Mouse (Mus musculus): ENCODE results near the gene Bub1b.

Bub1b gene

DNA sequence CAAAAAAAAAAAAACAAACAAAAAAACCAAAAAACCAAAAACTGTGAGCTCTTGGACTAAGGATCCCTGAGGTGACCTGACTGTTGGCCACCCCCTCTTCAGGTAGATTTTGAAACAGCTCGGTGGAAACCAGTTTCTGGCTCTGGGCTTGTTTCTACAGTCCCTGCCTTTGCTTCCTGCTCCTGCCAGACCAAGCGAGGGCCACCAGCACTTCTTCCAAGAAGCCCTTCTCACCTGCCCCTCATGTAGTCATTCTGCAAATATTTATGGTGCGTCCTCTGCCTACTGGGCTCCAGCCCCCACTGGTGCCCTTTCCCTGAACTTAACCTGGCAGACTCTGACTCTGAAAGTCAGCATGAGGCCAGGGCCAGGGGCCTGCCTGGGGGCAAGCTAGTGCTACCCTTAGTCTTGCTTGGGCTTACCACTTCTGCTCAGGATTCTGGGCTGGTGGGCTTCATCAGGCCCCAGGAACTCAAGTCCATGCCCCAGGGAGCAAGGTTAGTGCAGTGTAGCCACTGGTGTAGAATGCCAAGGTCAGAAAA is 67.0 kb downstream of the Bub1b start:
- DNase-seq (ENCODE audit: low spot score in 2 of 2) = no peak

DNA sequence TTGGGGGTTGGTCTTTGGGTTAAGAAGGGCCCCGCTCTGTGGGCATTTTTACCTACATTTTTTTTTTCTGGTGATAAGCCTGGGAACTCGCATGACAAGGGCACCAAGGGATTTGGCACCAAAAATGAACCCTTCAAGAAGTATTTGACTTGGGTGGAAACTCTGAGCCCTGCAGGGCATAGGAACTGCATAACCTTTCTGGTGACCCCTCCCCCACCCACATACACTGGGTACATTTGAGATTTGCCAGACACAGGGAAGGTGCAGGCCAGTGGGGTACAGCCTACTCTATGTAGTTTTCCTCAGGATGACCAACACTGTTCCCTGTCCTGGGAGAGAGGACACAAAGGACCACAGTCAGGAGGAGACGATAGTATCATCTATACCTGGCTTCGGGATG is 67.6 kb downstream of the Bub1b start:
- DNase-seq (ENCODE audit: low spot score in 2 of 2) = no peak

DNA sequence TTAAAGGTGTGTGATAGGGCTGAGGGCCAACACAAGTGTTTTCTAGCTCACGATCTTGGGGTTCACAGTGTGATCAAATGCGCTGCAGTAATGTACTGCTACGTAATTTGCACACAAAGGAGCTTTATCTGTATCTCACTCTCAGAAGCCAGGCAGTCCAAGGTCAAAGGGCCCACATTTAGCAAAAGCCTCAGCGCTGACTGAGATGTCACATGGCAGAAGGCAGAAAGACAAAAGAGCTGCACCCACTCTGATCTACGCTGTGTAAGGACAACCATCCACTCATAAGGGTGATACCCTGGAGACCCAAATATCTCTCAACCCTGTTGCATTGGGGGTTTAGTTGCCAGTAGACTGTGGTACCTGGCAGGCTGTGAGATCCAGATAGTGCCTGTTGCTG is 69.2 kb downstream of the Bub1b start:
- DNase-seq (ENCODE audit: low spot score in 2 of 2) = no peak

DNA sequence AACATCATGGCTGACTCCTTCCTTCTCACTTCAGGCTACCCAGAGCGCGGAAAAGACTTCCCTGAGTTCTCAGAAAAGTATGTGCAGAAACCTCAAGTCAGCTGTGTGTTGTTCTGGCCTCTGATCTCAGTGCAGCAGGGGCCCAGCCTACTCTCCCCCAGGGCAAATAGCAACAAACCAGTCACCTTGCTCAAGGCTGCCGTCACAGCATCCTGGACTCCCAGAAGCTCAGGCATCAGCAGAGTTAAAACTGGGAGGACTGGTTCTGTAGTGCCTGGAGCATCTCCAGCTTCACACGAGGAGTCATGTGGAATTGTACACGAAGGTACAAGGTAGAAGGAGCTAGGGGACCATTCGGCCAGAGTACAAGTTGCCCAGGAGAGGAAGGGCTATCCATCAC is 71.2 kb downstream of the Bub1b start:
- DNase-seq (ENCODE audit: low spot score in 2 of 2) = no peak

DNA sequence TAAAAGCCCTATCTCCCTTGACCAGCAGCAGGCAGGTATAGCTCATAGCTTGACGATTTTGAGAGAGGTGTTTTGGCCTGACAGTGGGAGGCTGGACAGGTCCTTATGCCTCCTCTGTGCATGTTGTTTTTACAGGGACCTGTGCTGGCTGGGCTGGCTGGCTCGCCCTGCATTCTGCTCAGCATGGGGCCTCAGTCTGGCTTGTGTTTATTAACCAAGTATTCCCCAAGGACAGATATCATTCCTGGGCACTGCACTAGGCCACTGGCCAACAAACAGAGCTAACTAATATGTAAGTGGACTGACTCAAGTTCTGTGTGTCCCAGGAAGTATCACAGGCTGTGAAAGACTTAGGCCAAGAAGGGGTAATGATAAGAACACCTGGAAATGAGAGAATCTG is 71.8 kb downstream of the Bub1b start:
- DNase-seq (ENCODE audit: low spot score in 2 of 2) = no peak

DNA sequence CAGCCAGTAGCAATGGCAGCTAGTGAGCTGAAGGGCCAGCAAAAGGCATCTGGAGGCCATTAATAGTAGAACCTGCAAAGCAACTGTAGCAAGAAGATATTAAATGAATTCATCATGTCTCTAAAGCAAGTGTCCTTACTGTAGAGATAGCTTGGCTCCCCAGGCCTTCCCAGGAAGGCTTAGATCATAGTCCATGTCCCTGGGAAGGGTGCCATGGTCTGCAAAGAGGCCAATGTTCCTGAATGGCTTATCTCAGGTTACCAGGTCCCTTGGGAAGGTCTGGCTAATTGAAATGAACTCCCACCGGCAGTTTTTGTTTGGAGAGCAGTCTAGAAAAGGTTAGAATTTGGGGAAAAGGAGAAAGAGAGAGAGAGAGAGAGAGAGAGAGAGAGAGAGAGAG is 73.7 kb downstream of the Bub1b start:
- DNase-seq (ENCODE audit: low spot score in 2 of 2) = no peak

DNA sequence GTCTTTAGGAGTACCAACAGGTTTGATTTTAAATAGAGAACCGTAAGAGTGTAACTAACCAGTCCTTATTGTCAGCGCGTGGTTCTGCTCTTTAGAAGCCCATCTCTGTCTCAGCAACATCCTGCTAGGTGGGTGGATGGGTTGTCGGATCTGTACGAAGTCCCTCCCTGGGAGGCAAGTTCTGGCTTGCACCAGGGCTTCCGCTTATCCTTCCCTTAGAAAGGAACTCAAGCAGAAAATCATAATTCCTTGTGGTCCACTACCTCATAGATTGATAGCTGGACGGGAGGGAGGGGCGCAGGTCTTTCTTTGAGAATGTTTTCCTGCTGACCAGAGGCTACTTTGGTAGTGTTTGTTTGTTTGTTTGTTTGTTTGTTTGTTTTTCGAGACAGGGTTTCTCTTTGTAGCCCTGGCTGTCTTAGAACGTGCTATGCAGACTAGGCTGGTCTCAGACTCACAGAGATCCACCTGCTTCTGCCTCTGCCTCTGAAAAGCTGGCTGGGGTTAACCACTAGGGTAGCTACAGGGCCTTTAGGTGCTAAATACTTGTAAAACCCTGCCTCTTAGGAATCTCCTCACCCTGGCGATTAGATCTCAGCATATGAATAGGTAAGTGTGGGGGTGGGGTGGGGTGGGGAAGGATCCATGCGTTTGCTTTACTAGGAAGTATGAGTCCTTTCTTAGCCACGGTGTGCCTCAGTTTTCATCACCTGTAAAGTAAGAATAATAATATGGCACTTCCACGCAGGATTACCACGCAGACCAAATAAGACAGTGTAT is 75.9 kb downstream of the Bub1b start:
- no peak for DNase-seq (ENCODE audit: low spot score in 2 of 2)

DNA sequence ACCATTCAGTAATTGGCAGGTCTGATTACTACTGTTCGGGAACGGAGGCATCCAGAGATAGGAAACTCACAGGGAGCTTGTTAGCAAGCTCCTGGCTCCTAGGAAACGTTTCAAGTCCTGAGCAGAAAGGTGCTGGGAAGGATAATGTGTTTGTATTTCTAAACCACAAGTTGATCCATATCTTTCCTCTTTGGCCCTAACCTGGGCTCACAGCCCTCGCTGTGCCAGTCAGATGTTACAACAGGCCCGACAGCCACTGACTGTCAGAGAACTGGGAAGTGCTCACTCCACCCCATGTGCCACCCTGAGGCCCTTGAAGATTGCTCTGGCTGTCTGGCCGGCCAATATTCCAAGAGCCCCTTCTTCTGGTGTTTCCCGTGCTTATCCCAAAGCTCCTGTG is 76.5 kb downstream of the Bub1b start:
- no peak for DNase-seq (ENCODE audit: low spot score in 2 of 2)

DNA sequence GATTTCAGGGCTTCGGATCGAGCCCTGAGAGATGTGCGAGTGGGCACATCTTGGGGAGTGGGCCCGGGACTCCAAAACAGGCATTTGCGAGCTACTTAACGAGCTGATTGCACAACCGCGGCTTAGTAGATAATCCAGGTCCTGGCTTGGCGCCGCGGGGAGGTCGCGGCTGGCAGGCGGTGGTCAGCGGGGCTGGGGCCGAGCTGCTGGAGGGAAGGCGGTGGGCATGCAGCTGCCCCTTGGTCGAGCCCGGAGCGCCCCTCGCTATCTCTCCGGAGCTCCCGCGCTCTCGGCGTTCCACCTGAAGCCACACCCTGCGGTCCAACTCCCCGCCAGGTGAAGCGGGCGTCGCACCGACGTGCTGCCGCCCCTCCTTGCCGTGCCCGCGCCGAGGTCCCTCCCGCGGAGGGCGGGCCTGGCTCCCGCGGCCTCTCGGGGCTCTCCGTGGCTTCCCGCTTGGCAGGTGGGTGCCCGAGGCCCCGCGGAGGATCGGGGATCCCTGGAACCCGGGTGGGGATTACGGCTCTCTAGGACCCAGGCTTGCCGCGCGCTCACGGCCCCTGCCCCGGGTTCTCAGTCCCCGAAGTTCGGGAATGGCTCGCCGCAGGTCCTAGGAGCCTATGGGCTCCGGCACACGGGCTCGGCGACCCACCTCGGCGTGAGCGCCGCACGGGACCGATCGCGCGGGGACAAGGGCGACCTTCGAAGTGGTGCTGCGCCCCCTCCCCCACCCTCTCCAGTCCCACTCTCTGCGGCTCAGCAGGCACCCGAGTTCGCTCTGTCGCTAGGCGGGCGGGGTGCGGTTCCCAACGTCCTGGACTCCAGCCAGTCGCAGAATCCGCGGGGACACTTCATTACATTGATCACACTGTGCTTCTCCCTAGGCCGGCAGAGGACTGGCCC is 79.1 kb downstream of the Bub1b start:
- no peak for DNase-seq (ENCODE audit: low spot score in 2 of 2)

DNA sequence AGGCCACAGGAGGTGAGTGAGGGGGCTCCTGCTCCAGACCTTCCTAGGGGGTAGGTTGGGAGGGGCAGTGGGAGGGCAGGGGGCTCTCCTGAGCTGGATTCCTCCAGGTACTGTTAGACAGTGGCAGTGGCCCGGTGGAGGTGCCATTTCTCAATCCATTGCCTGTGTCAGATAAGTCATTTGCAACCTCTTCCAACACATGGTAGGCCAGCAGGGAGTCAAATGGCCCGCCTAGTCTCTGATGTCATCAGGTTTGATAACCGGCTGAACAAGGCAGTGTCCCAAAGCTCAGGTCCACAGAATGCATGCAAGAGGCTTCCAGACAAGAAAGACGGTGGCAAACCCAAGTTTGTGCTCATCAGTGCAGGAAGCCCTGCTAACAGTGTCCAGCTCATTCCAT is 79.8 kb downstream of the Bub1b start:
- no peak for DNase-seq (ENCODE audit: low spot score in 2 of 2)

DNA sequence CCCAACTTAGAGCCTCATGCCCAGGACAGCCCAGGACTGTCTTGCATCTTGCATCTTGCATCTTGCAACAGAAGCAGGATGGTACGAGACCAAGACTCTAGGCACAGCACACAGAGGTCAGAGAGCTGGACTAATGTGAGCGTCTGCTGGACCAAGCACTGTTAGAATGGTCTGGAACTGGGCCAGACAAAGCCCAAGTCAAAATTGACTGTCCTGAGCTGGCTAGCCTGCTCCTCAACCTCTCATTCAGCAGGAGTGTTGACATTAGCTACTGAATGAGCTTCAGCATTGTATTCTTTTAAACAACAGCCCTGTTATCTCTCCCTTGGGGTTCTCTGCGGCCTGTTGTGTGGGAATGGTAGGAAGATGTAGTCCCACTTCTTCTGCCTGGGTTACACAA is 81.6 kb downstream of the Bub1b start:
- no peak for DNase-seq (ENCODE audit: low spot score in 2 of 2)

DNA sequence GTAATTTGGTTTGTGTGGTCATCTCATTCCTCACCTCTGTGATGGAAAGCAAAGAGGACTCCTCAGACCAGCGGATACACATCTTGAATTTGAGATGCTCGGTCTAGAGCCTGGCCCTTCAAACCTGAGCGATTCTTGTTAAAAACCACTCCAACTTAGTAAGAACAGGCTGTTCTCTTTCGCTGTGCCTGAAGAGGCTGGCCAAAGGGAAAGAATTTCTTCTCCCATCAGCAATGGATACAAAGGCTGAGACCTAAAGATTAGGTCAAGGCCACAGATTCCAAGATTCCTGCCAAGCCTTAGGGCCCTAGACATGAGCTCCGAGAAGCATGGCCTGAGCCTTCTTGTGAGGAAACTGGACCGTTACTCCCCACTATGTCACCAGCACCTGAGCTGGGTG is 82.9 kb downstream of the Bub1b start:
- no peak for DNase-seq (ENCODE audit: low spot score in 2 of 2)

DNA sequence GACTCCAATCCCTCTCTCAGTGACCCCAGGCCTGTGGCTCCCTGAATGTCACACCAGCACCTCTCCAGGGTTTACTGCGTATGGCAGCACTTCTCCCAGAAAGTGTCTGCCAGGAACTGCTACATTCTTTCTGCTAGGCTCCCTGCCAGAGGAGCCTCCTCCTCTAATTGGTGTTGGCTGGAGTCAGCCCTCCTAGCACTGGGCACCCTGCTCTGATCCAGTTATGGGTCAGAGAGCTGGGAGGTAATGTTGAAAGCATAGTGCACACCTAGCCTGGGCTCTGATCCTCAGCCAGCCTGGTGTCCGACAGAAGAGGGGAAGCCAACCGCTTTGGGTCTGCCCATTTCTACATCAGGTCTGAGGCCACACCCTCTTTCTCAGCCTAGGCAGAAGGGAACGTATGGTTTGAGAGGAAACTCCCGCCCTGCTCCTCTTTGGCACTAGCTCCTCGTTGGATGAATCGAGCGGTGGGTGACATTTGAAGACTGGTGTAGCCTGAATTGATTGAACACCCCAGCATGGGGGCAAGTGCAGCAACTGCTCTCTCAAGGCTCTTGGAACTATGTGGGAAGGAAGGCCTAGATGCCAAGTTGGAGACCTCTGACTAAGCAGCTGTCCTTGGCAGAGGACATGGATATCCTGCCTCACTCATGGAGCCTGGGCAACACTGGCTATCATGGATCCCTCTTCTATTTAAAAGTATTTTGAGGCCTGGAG is 84.7 kb downstream of the Bub1b start:
- DNase-seq (ENCODE audit: low spot score in 2 of 2) = no peak

DNA sequence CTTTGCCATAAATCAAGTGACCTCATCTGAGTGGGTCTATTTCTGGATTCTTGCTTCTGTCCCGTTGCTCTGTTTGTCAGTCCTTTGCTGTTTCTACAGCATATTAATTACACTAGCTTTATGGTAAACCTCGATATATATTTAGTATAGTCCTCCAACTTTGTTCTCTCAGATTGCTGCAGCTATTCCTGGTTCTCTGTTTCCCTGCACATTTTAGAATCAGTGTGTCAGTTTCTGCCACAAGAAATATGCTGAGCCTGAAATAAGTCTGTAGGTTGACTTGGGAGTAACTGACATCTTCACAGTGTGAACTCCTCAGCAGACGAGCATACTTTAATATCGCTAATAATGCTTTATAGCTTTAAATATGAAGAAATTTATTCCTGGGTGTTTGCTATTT is 87.1 kb downstream of the Bub1b start:
- no peak for DNase-seq (ENCODE audit: low spot score in 2 of 2)

DNA sequence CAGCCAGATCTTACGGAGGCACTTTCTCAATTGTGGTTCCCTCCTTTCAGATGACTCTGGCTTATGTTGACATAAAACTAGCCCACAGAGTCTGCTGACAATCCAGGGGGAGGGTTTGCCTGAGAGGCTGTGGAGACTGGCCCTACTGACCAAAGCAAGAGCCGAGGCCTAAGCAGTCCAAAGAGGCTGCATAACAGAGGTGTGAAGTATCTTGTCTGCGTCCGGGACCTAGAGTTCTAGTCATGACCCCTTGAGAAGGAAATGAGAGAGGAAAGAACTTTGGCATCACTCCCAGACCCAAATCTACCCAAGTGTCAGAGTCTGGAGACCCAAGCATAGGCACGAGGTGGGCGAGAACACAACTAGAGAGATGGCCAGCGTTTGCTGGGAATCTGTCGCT is 88.7 kb downstream of the Bub1b start:
- DNase-seq (ENCODE audit: low spot score in 2 of 2) = no peak

DNA sequence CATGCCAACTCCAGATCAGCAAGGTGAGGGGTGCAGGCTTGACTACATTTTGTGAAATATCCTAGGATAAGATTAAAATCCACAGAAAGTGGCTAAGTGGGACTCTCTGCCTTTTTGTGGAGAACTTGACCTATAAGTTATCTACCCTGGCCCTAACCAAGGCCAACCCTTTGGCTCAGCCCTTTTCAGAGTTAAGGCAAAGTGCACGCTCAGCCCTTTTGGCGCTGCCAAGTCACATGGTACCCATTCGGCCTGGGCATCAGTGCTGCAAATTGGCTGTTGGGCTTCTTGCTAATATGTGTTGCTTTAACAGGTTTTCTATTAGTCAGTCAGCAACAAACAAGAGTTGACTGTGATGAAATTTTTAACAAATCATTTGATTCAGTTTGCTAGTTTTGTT is 89.8 kb downstream of the Bub1b start:
- no peak for DNase-seq (ENCODE audit: low spot score in 2 of 2)

DNA sequence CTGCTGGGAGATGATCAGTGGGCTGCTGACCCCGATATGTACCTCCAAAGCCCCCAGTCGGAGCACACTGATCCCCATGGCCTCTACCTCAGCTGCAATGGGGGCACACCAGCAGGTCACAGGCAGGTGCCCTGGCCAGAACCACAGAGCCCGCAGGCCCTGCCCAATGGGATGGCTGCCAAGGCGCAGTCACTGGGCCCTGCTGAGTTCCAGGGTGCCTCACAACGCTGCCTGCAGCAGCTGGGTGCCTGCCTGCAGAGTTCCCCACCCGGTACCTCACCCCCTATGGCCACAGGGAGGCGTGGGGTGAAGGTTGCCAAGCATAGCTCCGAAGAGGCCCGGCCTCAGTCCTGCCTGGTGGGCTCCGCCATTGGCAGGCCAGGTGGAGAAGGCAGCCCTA is 91.9 kb downstream of the Bub1b start:
- no peak for DNase-seq (ENCODE audit: low spot score in 2 of 2)

All from cerebellum, postnatal 4 days (tissue).